Mouse (Mus musculus): Measurements from ENCODE around the gene Cnga1. TPM values are rescaled to one million over a fixed set of nuclear protein-coding genes. Genes with fewer than 3 reads are reported as not detected.
"Not testable (repeated sequence)": the region's sequence is repeated elsewhere in the genome, so short reads cannot be mapped to it uniquely, and the experiment has no call there.

Gene Cnga1
- polyA plus RNA-seq, 1 experiment from 2014 or later: not detected

DNA sequence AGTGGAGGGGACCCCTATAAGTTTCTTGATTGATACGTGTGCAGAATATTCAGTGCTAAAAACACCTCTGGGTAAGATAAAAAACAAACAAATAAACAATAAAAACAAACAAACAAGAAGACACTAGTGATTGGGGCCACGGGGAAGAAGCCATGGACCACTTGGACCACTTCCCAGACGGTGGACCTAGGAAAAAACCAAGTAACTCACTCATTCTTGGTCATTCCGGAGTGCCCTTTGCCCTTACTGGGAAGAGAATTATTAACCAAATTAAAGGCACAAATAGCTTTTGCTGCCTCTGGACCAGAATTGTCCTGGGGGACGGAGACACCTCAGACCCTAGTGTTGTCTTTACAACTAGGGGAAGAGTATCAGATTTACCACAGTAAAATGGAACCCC, 78.5 kb downstream of the Cnga1 start:
- Histone ChIP-seq H3K9me3 (replicated peaks) (peaks cover 6% of the 10 kb centered on the region), H3K4me1 (no peaks in the 10 kb centered on the region), H3K4me3 (no peak overlapping the region), H3K27ac (no peak overlapping the region), H3K27me3 (no peaks in the 10 kb centered on the region), H3K4me2 (replicated peaks) (no peak overlapping the region), H3K9ac (no peak overlapping the region), H3K36me3 (no peaks in the 10 kb centered on the region)
- 85% methylated on average over 5 of the region's 5 CpGs for WGBS
- ATAC-seq (ENCODE audit: low FRiP score): no peak

DNA sequence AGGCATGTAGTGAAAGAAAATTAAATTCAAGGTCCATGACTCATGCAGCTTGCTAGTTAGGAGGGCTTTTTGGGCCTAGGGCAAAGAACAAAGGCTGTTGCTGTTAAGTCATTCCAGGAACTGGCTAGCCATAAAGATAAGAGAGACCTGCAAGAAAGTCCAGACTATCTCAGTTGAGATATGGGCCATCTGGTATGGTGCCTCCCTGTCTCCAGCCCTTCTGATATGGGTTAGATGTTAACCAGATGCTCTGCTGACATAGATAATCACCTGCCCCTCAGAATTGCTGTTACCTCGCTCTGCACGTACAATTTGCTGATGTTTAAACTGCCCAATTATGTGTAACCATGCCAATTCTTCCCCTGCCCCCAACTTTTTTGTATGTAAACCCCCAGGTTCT, 80.9 kb downstream of the Cnga1 start:
- H3K9ac ChIP-seq; H3K4me3 ChIP-seq; H3K27me3 ChIP-seq; H3K36me3 ChIP-seq; H3K4me2 ChIP-seq (replicated peaks); H3K9me3 ChIP-seq (replicated peaks); H3K27ac ChIP-seq; ATAC-seq (ENCODE audit: low FRiP score); H3K4me1 ChIP-seq: not testable (repeated sequence)
- 91% methylated on average over 2 of the region's 2 CpGs for WGBS

DNA sequence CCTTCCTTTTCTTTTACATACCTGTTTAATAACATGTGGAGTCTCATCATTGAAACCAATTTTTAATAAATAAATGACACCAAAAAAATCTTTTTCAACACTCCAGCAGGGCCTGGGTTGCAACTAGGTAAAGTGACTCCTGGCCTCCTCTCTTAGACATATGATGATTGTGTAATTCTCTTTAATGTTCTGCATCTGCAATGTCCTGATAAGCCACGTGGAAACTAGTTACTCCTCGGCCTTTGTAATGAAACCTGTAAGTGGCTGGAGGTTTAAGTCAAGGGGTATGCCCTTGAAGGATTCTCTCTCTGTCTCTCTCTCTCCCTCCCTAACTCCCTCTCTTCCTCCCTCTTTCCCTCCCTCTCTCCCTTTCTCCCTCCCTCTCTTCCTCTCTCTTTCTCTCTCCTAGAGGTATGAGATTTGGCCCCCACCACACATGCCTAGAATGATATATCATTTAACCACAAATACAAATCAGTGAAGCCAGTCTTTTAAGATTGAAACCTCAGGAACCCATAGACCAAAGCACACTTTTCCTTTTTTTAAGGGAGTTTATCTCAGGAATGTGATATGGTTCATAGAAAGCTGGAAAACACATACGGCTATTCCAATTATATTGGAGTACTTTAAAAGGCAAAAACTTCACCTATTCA, 83.0 kb downstream of the Cnga1 start:
- H3K27me3 ChIP-seq: no peaks in the 10 kb centered on the region
- no peaks in the 10 kb centered on the region for H3K36me3 ChIP-seq
- H3K4me1 ChIP-seq: 0 out of 2 replicates have a peak, but pooled peaks cover 5% of the 10 kb centered on the region
- H3K4me3 ChIP-seq: no peak overlapping the region
- no peaks in the 10 kb centered on the region for H3K9me3 ChIP-seq (replicated peaks)
- no peak overlapping the region for H3K9ac ChIP-seq
- no peak overlapping the region for H3K27ac ChIP-seq
- WGBS: 83% methylated on average over 3 of the region's 3 CpGs
- ATAC-seq (ENCODE audit: low FRiP score): no peak
- no peak overlapping the region for H3K4me2 ChIP-seq (replicated peaks)

DNA sequence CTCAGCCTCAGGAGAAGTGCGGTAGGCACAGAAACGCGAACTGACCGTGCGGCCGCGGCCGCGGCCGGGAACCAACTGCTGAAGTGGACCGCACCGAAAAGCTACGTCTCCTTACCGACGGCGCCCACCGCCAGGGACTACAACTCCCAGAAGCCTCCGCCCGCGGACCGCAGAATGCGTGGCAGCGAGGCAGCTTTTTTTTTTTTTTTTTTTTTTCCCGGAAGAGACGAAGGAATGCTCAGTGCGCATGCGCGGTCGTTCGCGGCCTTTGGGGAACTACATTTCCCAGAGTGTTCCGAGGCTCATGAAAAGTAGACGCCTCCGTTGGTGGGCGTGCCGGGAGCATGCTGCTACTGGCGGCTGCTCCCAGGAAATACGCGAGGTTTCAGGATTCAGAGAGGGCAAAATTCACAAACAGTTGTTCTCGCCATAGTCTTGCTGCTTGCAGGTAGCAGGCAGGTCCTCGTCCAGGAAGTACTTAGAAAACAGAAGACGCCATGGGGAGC, 84.5 kb downstream of the Cnga1 start, which contains the start of gene Nfxl1:
TSS of gene Nfxl1 (minus strand) at position 141 of the 506 bp plus-strand sequence.
- H3K9me3 ChIP-seq (replicated peaks): no peaks in the 10 kb centered on the region
- H3K9ac ChIP-seq: peak within 1 kb of the TSS; percentile 85
- H3K4me1 ChIP-seq: 0 out of 2 replicates have a peak, but pooled peaks cover 5% of the 10 kb centered on the region
- 0% methylated on average over 42 of the region's 42 CpGs for WGBS
- H3K4me2 ChIP-seq (replicated peaks): peak within 1 kb of the TSS; percentile 73
- ATAC-seq (ENCODE audit: low FRiP score): peak; percentile 97
- peak within 1 kb of the TSS; percentile 82 for H3K27ac ChIP-seq
- H3K27me3 ChIP-seq: no peaks in the 10 kb centered on the region
- H3K4me3 ChIP-seq: peak within 1 kb of the TSS; percentile 69
- peaks cover 5% of the 10 kb centered on the region; the same call in 1 of the 2 replicates for H3K36me3 ChIP-seq

DNA sequence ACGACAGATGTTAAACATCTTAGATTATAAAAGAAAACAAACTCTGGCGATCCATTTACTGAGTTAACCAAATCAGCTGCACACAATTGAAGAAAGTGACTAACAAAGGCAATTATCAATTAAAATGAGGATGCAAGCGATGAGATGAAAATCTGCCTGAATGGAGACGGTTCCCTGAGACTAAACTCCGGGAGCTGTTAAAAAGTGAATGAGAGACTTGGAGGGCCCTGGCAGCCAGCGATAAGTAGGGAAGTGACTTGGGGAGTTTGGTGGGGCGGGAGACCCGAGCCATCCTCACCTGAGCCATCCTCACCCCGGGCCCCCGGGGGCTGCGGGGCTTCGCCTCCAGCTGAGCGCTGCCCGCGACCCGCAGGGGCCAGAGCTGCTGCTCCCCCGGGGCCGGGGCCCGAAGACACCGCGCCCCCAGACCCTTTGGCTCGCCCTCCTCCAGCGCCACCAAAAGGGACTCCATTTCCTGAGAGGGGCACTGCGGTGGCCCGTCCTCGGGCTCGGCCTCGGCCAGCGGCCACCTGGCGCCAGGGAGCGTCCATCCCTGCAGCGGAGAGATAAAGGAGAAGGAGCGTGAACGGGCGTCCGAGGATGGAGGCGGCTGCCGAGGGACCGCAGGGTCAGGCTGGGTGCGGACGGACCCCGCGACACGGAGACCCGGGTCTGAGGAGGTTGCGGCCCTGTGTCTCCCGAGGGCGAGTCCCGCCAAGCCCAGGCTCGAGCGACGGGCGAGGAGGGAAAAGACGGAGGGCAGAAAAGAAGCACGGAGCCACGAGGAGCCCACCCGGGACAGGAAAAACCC, 85.2 kb downstream of the Cnga1 start:
- no peaks in the 10 kb centered on the region for H3K27me3 ChIP-seq
- H3K27ac ChIP-seq: peak overlapping the region; percentile 82
- peaks cover 10% of the 10 kb centered on the region; the same call in 1 of the 2 replicates for H3K36me3 ChIP-seq
- H3K4me2 ChIP-seq (replicated peaks): peak overlapping the region; percentile 73
- peak overlapping the region; percentile 85 for H3K9ac ChIP-seq
- peak; percentile 82 for ATAC-seq (ENCODE audit: low FRiP score)
- peak overlapping the region; percentile 69 for H3K4me3 ChIP-seq
- H3K4me1 ChIP-seq: 0 out of 2 replicates have a peak, but pooled peaks cover 5% of the 10 kb centered on the region
- WGBS: under 1% methylated on average over 57 of the region's 57 CpGs
- H3K9me3 ChIP-seq (replicated peaks): no peaks in the 10 kb centered on the region

DNA sequence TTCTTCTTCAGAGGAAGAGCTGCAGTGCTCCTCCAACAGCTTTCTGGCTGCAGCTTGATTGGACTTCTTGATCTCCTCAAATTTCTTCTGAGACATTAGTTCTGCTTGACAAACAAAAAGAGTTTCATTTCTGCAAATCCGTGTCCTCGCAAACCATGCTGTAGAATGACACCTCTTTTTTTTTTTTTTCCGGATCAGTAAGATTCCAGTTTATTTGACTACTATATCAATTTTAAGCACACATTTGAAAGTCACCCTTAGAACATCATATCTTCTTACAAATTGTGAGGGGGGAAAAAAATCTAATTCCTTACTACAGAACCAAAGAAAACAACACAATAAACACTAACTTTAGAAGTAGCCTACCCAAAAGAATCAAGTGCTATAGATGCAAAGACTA, 87.8 kb downstream of the Cnga1 start:
- peaks cover 13% of the 10 kb centered on the region; the same call in 1 of the 2 replicates for H3K36me3 ChIP-seq
- no peaks in the 10 kb centered on the region for H3K9me3 ChIP-seq (replicated peaks)
- H3K4me2 ChIP-seq (replicated peaks): no peak overlapping the region
- no peak overlapping the region for H3K4me3 ChIP-seq
- ATAC-seq (ENCODE audit: low FRiP score): no peak
- H3K4me1 ChIP-seq: 0 out of 2 replicates have a peak, but pooled peaks cover 5% of the 10 kb centered on the region
- no peak overlapping the region for H3K27ac ChIP-seq
- no peak overlapping the region for H3K9ac ChIP-seq
- H3K27me3 ChIP-seq: no peaks in the 10 kb centered on the region
- 86% methylated on average over 3 of the region's 3 CpGs for WGBS

Other genes starting within 250 kb of the Cnga1 start
- gene Corin, start 139.8 kb downstream of the Cnga1 start, polyA plus RNA-seq (2016; fragmentation: Nextera tagmentation; extraction: Ambion mirVana): 11.2 and 16.2 TPM in 2 replicates
- 24.2 and 24.9 TPM in 2 replicates for gene Nfxl1, start 84.6 kb downstream of the Cnga1 start, polyA plus RNA-seq (2016; fragmentation: Nextera tagmentation; extraction: Ambion mirVana)
- 4.0 and 5.9 TPM in 2 replicates for gene Zar1, start 63.0 kb downstream of the Cnga1 start, polyA plus RNA-seq (2016; fragmentation: Nextera tagmentation; extraction: Ambion mirVana)
- gene Gm5868, start 56.7 kb downstream of the Cnga1 start, polyA plus RNA-seq (2016; fragmentation: Nextera tagmentation; extraction: Ambion mirVana): 5.5 and 5.9 TPM in 2 replicates
- 0.62 and 1.5 TPM in 2 replicates for gene Nipal1, start 3.5 kb upstream of the Cnga1 start, polyA plus RNA-seq (2016; fragmentation: Nextera tagmentation; extraction: Ambion mirVana)
- 0.12 TPM in 1 of 2 replicates, not detected in the other for gene Txk, start 108.5 kb upstream of the Cnga1 start, polyA plus RNA-seq (2016; fragmentation: Nextera tagmentation; extraction: Ambion mirVana)
- 6.5 and 7.8 TPM in 2 replicates for gene Tec, start 224.2 kb upstream of the Cnga1 start, polyA plus RNA-seq (2016; fragmentation: Nextera tagmentation; extraction: Ambion mirVana)